Mouse (Mus musculus) forelimb bud, embryonic 11.5 days (tissue): ENCODE data around the gene Mcidas.
"Not testable (repeated sequence)": the region's sequence is repeated elsewhere in the genome, so short reads cannot be mapped to it uniquely, and the experiment has no call there.

Source experiments
- DNase-seq: peaks from one replicate; pipeline ENCODE4 v3.0.0-alpha.2; 2012; ENCODE audit warnings: low read depth, low spot score

Gene Mcidas

DNA sequence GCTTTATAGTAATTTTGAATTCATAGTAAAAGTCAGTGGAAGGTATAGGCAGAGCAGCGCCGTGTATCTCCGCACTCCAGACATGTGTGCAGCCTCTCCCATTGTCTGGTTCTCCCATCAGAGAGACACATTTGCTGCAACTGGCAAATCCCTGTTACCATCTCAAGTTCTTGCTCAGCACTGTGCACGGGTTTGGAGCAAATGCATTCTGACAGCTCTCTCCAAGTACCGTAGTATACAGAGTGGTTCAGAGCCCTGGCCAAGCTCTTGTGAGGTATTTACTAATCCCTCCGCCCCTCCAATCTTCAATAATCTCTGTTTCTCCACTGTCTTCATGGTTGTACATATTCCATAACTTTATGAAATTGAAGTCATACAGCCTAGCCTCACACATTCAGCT is 19.0 kb downstream of the Mcidas start:
- DNase-seq = no peak

GRCm38 (mm10) chr13:113013174-113013953 is 19.7 kb downstream of the Mcidas start:
- not testable (repeated sequence) for DNase-seq

DNA sequence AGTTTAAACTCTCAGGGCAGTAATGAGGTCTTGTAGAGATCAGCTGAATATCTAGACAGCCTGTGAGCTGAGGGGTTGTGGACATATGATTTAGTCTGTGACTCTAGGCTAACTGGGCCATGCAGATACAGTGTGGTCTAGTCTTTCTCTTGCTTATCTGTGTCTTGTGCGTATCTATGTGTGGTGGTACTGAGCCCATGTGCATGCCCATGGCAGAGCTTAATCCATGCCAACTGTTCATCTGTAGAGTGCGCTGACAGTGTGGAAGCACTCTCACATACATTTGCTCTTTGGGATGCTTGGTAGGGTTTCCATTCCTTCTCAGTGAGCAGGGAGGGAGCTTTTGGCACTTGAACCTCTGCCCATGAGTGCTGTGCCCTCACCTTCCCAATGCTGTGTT is 27.9 kb downstream of the Mcidas start:
- no peak for DNase-seq

GRCm38 (mm10) chr13:113022467-113022866 is 28.8 kb downstream of the Mcidas start:
- DNase-seq = no peak

DNA sequence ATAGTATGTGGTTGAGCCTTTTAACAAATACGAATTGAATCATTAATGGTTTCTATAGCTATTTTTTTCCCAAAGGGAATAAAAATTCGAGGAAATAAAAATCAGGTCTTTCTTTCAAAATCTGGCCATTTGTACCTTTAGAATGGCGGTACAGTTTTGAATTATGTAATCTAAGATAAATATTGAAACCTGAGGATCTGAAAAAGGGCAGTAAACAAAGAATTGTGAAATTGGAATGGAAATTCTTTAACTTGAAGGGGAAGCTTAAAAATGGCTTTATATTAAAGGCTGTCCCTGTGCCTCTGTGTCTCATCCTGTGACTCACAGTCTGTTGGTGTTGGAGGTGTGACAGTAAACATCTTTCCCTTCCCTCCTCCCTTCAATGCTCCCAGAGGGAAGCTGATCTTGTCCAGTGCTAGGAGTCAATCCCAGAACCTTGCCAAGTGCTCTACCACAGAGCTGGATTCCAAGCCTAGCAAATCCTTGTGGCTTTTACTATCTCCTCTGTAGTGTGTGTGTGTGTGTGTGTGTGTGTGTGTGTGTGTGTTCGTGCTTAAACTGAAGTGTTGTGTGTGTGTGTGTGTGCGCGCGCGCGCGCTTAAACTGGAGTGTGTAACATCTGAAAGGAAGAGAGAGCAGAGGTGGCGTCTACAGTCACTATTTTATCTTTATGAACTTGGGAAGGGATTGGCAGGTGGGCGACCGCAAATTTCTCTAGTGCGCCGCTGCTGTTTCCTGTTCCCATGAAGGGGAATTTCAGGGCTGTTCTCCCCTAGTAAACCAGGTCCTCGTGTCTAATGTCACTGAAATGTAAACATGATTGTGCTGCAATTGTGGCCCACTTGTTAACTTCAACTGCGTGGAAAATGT is 29.9 kb downstream of the Mcidas start:
- no peak for DNase-seq

DNA sequence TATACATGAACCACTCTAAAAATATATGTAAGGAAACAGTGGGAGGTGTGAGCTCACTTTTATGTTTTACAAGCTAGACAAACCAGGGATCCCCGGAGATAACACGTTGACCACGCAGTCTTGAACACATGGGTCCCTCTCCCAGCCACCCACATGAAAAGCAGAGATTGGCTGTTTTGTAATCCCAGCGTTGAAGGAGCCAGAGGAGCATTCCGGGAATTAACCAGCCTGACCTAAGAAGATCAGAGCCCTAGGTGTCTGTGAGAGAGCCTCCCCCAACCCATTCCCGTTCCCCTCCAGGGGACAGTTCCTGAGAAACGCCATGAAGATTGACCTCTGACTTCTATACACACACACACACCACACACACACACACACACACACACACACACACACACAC is 37.7 kb downstream of the Mcidas start:
- DNase-seq = no peak

DNA sequence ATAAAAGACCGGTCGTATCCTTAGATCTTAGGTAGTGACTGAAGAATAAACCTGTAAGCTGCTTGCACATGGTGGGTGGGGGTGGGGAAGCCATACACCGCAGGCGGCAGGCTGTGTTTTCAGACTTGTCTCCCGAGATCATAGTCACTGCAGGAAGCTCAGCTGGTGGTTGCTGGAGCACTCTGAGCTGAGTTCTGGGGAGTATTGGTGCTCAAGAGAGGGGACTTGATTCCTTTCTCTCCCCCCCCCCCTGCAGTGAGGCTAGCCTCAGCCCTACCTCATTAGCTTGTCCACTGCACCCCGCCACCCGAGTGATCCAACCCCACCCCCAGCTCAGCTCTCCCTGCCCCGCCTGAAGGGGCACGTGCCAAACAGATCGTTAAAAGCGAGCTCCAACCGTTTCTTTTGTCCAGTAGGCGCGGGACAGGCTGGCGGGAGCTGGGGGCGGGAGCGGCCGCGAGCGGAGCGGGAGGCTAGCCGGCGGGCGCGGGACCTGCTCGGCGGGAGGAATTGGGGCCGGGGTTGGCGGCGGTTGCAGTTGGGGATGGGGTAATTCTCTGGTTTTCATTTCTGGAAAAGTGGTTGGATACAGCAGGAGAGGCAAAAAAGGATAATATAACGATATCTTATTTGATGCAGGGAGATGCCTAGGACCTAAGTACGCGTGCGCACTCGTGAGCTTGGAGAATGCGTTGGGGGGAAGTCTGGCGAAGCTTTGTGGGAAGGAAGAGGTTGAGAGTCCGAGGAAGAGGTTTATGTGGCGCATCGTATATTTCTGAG is 38.3 kb downstream of the Mcidas start:
- DNase-seq = peak; percentile 72

- no peak for DNase-seq
These were observed 39.2 kb downstream of the Mcidas start for GRCm38 (mm10) chr13:113032831-113033230.

DNA sequence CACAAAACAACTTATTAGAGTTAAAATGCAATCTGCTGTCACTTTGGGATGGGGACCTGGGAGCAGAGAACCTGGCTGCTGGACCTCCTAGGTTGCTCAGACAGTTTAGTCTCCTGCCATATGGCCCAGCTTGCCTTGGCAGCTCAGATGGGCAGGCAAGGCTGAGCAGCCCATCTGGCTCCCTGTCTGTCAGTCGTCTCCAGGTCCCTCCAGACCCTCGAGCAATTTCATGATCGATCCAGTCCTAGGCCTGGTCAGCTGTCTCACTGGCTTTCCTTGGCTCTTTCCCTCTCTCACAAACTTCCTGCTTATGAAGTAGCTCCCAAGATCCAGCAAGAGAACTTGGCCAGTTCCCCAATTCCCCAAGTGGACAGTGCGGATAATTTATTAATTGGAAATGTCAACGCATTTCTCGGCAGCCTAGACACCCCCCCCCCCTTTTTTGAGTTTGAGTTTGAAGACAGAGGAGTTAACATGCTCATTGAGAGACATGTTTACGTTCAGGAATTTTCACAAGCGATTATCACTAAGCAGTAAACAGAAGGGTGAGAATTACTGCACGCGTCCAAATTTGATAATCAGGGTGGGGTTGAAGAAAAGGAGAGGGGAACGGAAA is 40.7 kb downstream of the Mcidas start:
- no peak for DNase-seq

DNA sequence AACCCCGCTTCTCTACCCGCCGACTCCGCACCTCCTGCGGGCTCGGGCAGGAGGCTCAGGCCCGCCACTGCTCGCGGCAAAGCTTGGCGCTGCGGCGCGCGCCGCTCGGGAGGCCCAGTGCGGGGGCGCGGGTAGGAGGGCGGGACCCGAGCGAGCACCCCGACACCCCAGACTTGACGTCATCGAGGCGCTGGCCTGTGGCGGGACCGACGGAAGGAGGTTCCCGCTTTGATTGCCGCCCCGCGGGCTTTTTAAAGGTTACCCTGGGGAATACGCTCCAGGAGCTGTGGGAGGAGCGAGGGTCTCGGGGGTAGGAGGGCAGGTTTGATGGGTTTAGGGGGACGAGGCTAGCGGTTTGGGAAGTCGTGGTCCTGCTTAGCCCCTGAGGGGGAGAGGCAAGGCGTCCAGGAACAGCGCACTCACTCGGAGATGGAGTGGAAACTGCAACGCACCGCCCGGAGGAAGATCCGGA is 41.3 kb downstream of the Mcidas start, which contains the start of gene Cdc20b:
Gene Cdc20b (plus strand): TSS at position 162 of the 472 bp plus-strand sequence.
- no peak for DNase-seq

- peak; percentile 93 for DNase-seq
These were observed 42.2 kb downstream of the Mcidas start for GRCm38 (mm10) chr13:113035852-113036251.

DNA sequence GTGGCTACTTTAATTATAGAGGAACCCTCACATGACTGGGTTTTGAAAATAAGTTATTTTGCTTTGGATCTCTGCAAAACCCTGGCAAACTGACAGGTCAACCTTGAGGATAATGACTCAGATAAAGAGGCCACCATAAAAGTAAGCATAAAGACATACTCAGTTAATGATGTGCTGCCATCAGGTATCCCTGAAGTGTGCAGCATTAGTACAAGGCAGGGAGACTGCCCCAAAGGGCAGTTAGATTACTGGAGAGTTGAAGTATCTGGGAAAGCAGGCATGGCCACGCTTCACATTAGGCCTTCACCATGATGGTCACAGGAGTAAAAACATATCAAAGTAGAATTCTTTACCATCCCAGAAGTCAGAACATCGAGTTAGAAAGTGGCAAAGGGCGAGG is 51.2 kb downstream of the Mcidas start:
- DNase-seq = no peak

- no peak for DNase-seq
These were observed 51.9 kb downstream of the Mcidas start for GRCm38 (mm10) chr13:113045458-113046110.

DNA sequence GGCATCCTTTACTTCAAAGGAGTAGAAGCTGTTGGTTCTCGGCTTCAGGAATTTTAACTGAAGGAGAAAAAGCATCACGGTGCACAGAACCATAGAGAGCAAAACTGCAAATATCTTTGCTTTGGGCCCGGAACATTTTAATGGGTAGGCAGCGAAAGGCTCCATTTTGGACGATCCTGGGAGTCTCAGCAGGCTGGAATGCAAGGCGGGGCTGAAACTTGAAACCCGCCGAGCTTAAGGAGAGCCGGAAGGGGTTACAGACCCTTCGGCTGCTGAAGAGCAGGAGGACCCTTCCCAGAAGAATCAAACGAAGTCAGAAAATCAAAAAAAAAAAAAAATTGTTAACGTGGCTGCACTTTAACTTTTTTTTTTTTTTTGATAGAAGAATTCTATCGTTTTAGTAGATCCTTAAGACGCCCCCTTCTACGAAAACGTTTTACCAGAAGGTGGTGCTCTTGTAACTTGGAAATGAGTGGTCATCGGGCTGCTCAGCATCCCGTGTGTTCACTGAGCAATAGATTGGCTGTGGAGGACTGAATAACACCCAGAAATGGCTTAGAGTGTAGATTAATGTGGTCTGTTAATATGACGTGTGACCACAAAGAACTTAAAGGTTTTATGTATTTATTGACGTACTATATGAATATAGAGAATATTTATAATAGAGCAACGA is 52.7 kb downstream of the Mcidas start, which contains the start of gene Gpx8:
Gene Gpx8 (minus strand): TSS at position 200 of the 673 bp plus-strand sequence.
- peak; percentile 79 for DNase-seq

DNA sequence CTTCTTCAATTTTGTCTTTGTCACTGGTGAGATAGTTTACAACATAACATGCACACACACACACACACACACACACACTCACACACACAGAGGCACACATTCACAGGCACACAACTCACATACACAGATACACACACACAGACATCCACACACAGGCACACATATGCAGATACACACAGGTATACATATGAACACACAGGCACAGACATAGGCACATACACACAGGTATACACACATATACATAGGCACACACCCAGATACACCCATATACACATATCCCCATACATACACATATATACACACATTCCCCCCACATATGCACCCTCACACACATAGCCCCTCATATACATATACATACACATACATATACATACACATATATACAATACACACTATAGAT is 53.4 kb downstream of the Mcidas start:
- DNase-seq = no peak

GRCm38 (mm10) chr13:113047647-113048046 is 54.0 kb downstream of the Mcidas start:
- no peak for DNase-seq
